Mouse (Mus musculus) monocyte, adult 5-6 weeks (primary cell): ENCODE data around the gene Ubfd1. TPM values are rescaled to one million over a fixed set of nuclear protein-coding genes. Genes with fewer than 3 reads are reported as not detected.

Source experiments
- ATAC-seq: fragments of 153-309, 156-312 bp; replicated peaks from 2 replicates; pipeline ENCODE4 v1.8.0; 2017; ENCODE audit warnings: mild to moderate bottlenecking; ENCODE audit not compliant: low TSS enrichment, insufficient number of reproducible peaks, severe bottlenecking, poor library complexity, low FRiP score
- total RNA-seq: library from RNA; stranded (forward); fragments of 200-1000, 200-491, 200-594 nt; gene quantifications from 3 replicates; pipeline ENCODE4 v1.2.3, GENCODE M21; 2017

The Ubfd1 gene
- 24.5 to 31.7 TPM (median 31.1 TPM) in 3 replicates for total RNA-seq

- peak; percentile 92 for ATAC-seq
These were observed at the start of gene Ubfd1, which contains the start of gene Ears2 for GRCm38 (mm10) chr7:122066945-122067516. Gene Ubfd1, plus strand, starts transcription at chr7:122067175. Gene Ears2, minus strand, starts transcription at chr7:122067263.

DNA sequence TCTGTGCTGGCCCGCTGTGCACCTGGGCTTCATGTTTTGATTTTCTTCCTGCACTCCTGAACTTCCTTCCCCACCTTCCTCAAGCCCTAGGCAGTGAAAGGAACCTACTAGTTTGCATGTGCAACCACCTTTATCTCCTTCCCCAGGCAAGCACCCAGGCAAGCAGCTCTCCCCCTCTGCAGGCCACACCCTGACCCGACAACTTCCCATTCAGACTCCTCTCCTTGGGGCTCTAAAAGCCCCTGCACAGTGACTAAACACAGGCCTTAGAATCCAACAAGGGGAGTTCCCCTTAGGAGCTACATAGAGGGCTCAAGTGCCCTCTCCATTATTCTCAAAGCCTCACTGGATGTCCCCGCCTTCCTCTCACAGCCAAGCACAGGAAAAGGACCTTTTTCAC, 48.7 kb upstream of the Ubfd1 start:
- ATAC-seq, result no peak

- no peak for ATAC-seq
These were observed 48.0 kb upstream of the Ubfd1 start for GRCm38 (mm10) chr7:122018978-122019377.

- no peak for ATAC-seq
These were observed 46.7 kb upstream of the Ubfd1 start for GRCm38 (mm10) chr7:122020273-122020666.

DNA sequence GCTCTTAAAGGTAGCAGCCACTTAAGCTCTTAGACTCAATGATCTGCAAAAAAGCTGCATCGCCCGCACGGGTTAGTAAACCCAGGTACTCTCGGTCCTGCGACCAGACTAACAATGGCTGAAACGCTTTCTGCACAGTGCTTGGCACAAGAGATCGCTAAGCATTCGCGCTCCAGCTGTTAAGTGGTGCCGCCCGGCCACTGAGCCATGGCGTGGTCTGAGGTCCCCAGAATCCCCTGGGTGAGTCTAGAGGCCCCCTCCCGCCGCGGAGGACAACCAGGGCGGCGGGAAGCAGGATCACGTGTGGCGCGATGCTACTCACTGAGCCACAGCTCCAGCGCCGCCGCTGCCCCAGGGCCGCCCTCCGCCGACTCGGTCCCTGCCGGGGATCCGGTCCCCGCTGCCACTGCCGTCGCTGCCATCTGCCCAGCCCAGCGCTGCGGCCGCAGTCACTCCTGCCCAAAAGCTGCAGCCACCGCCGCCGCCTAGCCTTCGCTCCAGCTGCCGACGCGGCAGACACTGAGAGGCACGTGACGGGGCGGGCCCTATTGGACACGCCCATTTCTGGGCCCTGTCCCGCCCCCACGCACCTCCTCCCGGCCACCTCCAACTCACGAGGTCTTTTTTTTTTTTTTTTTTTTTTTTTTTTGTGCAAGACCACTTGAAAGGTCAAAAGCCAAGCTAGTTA, 46.2 kb upstream of the Ubfd1 start, which contains the start of gene Gga2:
Gene Gga2, minus strand, starts transcription at position 556 of the 688 bp plus-strand sequence.
- peak; percentile 89 for ATAC-seq

DNA sequence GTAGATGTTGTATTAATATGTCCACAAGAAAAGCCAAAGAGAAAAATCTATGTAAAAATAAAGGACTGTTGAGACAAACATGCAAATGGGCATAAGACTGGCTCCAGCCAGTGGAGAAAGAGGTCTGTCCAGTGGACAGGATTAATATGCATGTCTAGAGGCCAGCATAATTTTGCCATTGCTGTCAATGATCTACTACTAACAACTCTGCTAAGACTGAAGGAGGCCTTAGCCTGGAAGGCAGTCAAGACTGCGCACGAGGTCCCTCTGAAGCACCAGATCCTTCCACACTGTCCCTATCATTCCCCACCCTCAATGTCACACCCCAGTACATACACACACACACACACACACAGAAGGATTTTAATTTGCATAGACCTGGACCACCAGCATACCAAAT, 44.8 kb upstream of the Ubfd1 start:
- ATAC-seq, result no peak

DNA sequence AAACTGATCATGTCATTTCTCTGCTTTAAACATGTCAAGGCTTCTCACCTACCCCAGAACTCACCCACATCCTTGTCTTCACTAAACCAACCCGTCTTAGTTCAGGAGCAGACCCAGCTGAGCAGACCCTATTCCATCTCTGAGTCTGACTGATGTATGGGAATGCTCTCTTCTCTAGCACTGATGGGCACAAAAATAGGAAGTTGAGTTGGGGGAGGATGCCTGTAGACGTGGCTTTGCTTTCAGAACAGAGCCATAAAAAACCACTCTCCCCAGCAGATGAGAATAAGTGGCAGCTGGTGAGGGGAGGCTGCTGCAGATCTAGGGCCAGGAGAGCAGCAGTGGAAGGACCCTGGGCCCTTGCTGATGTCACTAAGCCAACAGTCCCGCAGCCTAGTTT, 33.6 kb upstream of the Ubfd1 start:
- ATAC-seq, result no peak

GRCm38 (mm10) chr7:122034348-122034747, 32.6 kb upstream of the Ubfd1 start:
- ATAC-seq, result peak; percentile 59; the same call in 1 of the 2 replicates

- no peak for ATAC-seq
These were observed 22.9 kb upstream of the Ubfd1 start for GRCm38 (mm10) chr7:122044106-122044505.

- no peak for ATAC-seq
These were observed 21.8 kb upstream of the Ubfd1 start for GRCm38 (mm10) chr7:122045181-122045634.

DNA sequence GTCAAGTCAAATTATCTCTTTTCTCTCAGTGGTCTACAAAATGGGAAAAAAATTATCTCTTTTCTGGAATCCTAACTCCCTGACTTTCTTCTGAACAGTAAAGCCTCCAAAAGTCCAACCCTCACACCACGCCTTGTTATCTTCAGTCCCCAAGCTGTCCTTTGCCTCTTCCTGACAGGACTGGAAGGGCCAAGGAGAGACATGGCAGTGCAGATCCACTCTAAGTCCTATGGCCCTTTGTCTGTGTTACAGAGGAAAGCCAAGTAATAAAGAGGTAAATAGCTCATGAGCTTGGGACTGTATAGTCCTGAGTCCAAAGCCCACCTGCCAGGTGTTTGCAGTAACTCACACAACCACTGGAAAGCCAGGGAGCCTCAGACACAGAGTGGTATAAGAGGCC, 21.3 kb upstream of the Ubfd1 start:
- ATAC-seq, result no peak

DNA sequence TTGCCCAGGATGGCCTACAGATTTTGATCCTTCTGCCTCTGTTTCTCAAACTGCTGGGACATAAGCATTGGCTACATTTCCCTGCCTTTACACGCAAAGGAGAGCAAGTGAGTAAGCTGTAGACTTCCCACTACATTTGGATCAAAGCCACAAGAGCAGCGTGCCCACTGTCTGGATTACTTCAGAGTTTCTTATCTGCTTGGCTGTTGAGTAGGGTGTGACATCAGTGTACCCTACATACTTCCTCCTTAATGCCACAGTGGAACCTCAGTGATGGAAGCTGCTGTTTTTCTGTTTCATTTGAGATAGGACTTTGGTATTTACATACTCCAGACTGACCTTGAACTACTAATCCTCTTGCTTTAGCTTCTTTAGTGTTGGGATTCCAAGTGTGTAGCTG, 20.2 kb upstream of the Ubfd1 start:
- ATAC-seq, result no peak

GRCm38 (mm10) chr7:122048191-122048590, 18.8 kb upstream of the Ubfd1 start:
- ATAC-seq, result no peak

DNA sequence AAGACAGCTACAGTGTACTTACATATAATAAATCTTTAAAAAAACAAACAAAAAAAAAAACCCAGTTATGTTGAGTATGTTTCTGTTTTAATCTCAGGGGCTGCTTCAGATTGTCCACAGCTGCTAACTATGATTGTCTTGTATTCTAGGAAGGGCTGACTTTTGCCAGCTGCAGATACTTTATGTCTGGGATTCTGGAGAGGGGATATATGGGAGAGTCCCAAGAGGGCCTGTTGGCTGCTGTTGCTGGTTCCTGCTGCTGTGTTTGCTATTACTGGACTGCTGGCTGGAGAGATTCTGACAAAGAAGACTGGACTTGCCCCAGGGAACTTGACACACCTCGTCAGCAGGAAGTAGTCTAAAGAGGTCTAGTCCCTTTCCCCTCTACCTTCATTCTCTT, 16.1 kb upstream of the Ubfd1 start:
- no peak for ATAC-seq

DNA sequence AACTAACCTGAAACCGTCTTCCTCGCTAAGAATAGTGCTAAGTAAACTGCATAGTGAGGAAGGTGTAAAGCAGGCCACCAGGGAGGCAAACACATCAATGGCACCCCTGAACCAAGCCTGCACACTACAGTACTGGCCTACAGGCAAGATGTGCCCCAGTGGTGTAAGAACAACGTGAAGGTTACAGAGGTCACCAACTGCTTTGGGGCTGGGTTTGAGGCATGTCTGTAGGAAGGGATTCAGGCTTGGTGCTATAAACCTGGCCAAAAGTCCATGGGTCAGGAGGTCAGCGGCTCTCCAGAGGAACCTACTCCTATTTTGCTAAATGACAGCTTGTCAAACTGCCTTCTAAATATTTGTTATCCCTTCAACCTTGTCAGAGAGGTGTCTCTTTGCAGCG, 10.3 kb upstream of the Ubfd1 start:
- ATAC-seq, result no peak

DNA sequence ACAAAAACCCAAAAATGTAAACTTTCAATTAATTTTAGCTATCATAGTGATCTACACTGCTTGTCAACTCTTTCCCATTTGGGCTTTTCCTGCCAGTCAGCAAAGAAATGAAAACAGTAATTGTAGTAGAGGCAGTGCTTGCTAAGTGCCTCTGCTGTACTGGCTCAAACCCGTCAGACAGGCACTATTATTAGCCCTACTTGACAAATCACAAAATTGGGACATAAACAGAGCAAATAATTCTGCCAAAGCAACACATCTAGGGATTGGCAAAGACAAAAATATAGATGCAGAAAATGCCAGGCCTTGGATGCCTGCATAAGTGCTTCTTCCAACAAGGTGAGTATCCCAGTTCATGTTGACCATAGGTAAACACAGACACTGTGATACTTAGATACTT, 1.3 kb upstream of the Ubfd1 start:
- no peak for ATAC-seq

DNA sequence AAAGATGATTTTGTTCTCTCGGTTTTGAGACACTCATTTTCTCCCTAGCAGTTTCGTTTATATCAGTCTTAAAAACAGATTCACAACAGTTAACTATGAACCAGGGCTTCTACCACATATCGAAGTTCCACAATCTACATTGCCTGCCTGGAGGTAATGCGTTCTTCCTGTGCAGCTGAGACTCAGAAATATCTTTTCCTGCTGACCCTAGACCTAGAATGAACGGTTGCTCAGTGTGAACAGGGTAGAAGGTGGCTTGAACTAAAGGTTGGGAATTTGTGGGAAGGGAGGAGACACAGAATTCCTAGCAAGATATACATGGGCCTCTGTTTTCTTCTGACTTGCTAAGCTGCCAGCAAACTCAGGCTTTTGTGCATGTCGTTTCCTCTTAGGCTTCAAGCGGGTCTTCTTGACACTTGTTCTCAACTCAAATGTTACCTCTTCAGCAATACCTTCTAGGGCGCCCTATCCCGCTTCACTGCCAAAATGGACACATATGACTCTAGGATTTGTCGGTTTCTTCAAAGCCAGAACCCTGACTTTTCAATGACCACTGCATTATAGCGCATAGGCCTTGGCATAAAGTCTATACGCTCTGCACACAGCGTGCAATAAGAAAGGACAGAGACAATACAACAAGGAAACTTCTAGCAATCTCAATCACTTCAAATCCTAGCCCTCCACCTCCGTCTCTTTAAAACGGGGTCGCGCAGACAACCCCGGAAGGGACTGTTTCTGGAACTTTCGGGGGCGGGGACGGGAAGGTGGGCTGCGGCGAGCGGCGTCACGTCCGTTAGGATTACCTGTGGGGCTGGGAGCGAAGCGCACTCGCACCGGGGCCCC, 652 bp upstream of the Ubfd1 start:
- no peak; the same call in 1 of the 2 replicates for ATAC-seq

- ATAC-seq, result no peak
These were observed 774 bp downstream of the Ubfd1 start for GRCm38 (mm10) chr7:122067517-122068381.

GRCm38 (mm10) chr7:122074374-122074773, 7.4 kb downstream of the Ubfd1 start:
- no peak for ATAC-seq
